Mouse (Mus musculus) liver, embryonic 15.5 days (tissue): Measurements from ENCODE around the gene Kpna4. TPM values are rescaled to one million over a fixed set of nuclear protein-coding genes. Genes with fewer than 3 reads are reported as not detected.

Experiments used
- ATAC-seq: fragments of 200-750 bp; cut with Nextera tagmentation; 2 replicates; pipeline ENCODE4 v1.8.0; 2017; ENCODE audit warnings: moderate number of reproducible peaks, mild to moderate bottlenecking, moderate library complexity; ENCODE audit not compliant: insufficient read depth
- H3K27ac ChIP-seq: fragments of 300-500 bp; sonication (generic); replicated peaks from 2 replicates; pipeline ENCODE4 v1.5.1; 2015; ENCODE audit warnings: mild to moderate bottlenecking, inconsistent platforms
- H3K27me3 ChIP-seq: fragments of 300-500 bp; sonication (generic); 2 replicates; pipeline ENCODE4 v1.6.1; 2015; ENCODE audit warnings: mild to moderate bottlenecking, inconsistent platforms
- H3K36me3 ChIP-seq: fragments of 300-500 bp; sonication (generic); replicated peaks from 2 replicates; pipeline ENCODE4 v1.6.1; 2015; ENCODE audit warnings: moderate library complexity, mild to moderate bottlenecking, inconsistent platforms
- H3K4me1 ChIP-seq: fragments of 300-500 bp; sonication (generic); replicated peaks from 2 replicates; pipeline ENCODE4 v1.6.1; 2015; ENCODE audit warnings: inconsistent platforms
- H3K4me2 ChIP-seq: fragments of 300-500 bp; sonication (generic); 2 replicates; pipeline ENCODE4 v1.6.1; 2015; ENCODE audit warnings: moderate library complexity, mild to moderate bottlenecking, inconsistent platforms
- H3K4me3 ChIP-seq: fragments of 300-500 bp; sonication (generic); replicated peaks from 2 replicates; pipeline ENCODE4 v1.5.1; 2015; ENCODE audit warnings: mild to moderate bottlenecking, inconsistent platforms
- H3K9ac ChIP-seq: fragments of 300-500 bp; sonication (generic); 2 replicates; pipeline ENCODE4 v1.6.1; 2015; ENCODE audit warnings: moderate library complexity, mild to moderate bottlenecking, inconsistent platforms
- H3K9me3 ChIP-seq: fragments of 300-500 bp; sonication (generic); replicated peaks from 2 replicates; pipeline ENCODE4 v1.6.1; 2016; ENCODE audit warnings: inconsistent platforms
- WGBS: fragments of 180-500 bp; shearing (Covaris S2); methylation state at CpG from one replicate; pipeline ENCODE4 v1.1.7; 2015; ENCODE audit warnings: mixed read lengths; ENCODE audit not compliant: insufficient replicate concordance; 5-methylcytosine and 5-hydroxymethylcytosine counted together
- polyA plus RNA-seq: library from polyadenylated mRNA; unstranded; fragments of >200 nt; fragmentation: Nextera tagmentation; extraction: Ambion mirVana; gene quantifications from 2 replicates; pipeline ENCODE4 v1.2.1, GENCODE M21; 2015

Kpna4 gene
- polyA plus RNA-seq, 1 experiment from 2014 or later, result 12.8 TPM

DNA sequence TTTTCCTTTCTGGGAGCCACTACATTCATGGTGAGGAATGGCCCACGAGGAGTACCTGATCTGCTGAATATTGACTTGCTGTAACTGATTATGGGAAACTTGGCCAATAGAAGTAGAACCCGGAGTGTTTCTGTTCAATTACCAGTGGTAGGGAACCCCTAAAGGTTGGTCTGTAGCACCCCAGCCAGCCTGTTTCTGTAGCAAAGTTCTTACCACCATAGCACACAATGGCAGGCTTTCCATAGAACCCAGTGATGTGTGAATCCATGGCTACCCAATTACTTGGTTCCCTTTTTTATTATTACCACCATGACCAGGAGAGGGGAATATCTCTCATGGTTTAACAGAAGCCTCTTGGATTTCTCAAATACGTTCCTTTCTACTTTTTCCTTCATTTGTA, 24.0 kb upstream of the Kpna4 start:
- no peak for ATAC-seq
- Histone ChIP-seq H3K27me3 (no peaks in the 10 kb centered on the region), H3K4me1 (no peaks in the 10 kb centered on the region), H3K4me3 (no peak overlapping the region), H3K9ac (no peak overlapping the region), H3K27ac (no peak overlapping the region), H3K4me2 (no peak overlapping the region), H3K9me3 (no peaks in the 10 kb centered on the region), H3K36me3 (no peaks in the 10 kb centered on the region)
- 70% methylated on average over 3 of the region's 3 CpGs for WGBS

DNA sequence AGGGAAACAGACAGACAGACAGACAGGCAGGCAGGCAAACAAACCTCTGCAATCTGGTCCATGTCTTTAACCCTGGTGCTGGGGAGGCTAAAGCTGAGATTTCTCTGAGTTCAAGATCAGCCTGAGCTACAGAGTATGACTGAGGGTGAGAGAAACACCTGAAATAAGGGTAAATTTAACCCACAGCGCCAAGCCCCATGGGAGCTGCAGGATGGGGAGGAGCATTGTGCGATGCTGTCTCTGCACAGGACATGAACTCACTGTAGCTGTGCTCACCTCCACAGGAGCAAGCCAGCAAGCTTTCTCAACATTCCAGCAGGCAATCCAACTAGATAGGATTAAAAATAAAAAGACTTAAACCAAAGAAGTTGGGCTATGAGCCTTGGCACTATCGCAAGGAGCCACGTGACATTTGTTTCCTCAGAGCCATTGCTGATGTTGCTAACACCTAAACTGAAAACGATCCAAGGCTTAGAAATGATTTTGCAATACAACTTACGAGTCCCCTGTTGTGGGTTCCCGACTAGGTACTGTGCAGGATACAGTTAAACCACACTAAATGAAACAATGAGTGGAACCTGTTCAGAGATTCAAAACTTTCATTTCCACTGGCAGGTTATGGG, 15.6 kb upstream of the Kpna4 start:
- no peak for ATAC-seq
- Histone ChIP-seq H3K9me3 (no peaks in the 10 kb centered on the region), H3K4me1 (no peaks in the 10 kb centered on the region), H3K4me2 (no peak overlapping the region), H3K9ac (no peak overlapping the region), H3K36me3 (no peaks in the 10 kb centered on the region), H3K4me3 (no peak overlapping the region), H3K27ac (no peak overlapping the region), H3K27me3 (no peaks in the 10 kb centered on the region)
- 59% methylated on average over 7 of the region's 7 CpGs for WGBS

GRCm38 (mm10) chr3:69140851-69141250, 13.9 kb upstream of the Kpna4 start:
- 60% methylated on average over 4 of the region's 4 CpGs for WGBS
- H3K4me1 ChIP-seq, result no peaks in the 10 kb centered on the region
- H3K9ac ChIP-seq, result no peak overlapping the region
- no peaks in the 10 kb centered on the region for H3K27me3 ChIP-seq
- no peak for ATAC-seq
- H3K4me3 ChIP-seq, result no peak overlapping the region
- no peak overlapping the region for H3K27ac ChIP-seq
- no peaks in the 10 kb centered on the region for H3K9me3 ChIP-seq
- no peaks in the 10 kb centered on the region for H3K36me3 ChIP-seq
- no peak overlapping the region for H3K4me2 ChIP-seq

GRCm38 (mm10) chr3:69136059-69136458, 9.1 kb upstream of the Kpna4 start:
- H3K9me3 ChIP-seq, result no peaks in the 10 kb centered on the region
- 78% methylated on average over 6 of the region's 6 CpGs for WGBS
- H3K4me2 ChIP-seq, result no peak overlapping the region
- no peaks in the 10 kb centered on the region for H3K27me3 ChIP-seq
- no peak overlapping the region for H3K27ac ChIP-seq
- H3K4me3 ChIP-seq, result no peak overlapping the region
- H3K9ac ChIP-seq, result no peak overlapping the region
- ATAC-seq, result no peak
- H3K4me1 ChIP-seq, result no peaks in the 10 kb centered on the region
- no peaks in the 10 kb centered on the region for H3K36me3 ChIP-seq

GRCm38 (mm10) chr3:69130973-69131372, 4.1 kb upstream of the Kpna4 start:
- no peak overlapping the region for H3K4me3 ChIP-seq
- H3K27ac ChIP-seq, result no peak overlapping the region
- H3K9ac ChIP-seq, result no peak overlapping the region
- no peaks in the 10 kb centered on the region for H3K9me3 ChIP-seq
- no peaks in the 10 kb centered on the region for H3K36me3 ChIP-seq
- peaks cover 10% of the 10 kb centered on the region for H3K4me1 ChIP-seq
- no peak overlapping the region for H3K4me2 ChIP-seq
- 77% methylated on average over 4 of the region's 4 CpGs for WGBS
- H3K27me3 ChIP-seq, result no peaks in the 10 kb centered on the region
- no peak for ATAC-seq

- Histone ChIP-seq H3K4me1 (peaks cover 26% of the 10 kb centered on the region), H3K4me2 (peak overlapping the region; percentile 91), H3K4me3 (peak overlapping the region; percentile 97), H3K27ac (peak overlapping the region; percentile 95), H3K9ac (peak overlapping the region; percentile 89), H3K36me3 (no peaks in the 10 kb centered on the region), H3K9me3 (no peaks in the 10 kb centered on the region), H3K27me3 (no peaks in the 10 kb centered on the region)
- no peak for ATAC-seq
- 6% methylated on average over 9 of the region's 9 CpGs for WGBS
Observed at GRCm38 (mm10) chr3:69127693-69128092, 780 bp upstream of the Kpna4 start.

DNA sequence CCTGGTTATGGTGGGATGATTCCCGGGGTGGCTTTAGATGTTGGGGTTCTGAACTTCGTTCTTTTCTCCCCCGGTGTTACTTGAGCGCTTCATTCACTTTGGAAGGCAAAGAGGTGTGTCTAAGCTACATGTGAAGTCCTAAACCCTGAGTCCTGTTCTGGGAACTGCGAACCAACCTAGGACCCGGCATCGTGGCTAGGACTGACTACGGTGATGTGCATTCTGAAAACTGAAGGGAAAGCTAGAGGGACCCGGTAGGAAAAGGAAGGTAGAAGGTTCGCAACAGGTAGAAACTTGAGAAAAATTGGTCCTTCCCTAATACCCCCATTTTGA, 399 bp upstream of the Kpna4 start:
- Histone ChIP-seq H3K4me3 (peak overlapping the region; percentile 97), H3K4me2 (peak overlapping the region; percentile 91), H3K9me3 (no peaks in the 10 kb centered on the region), H3K27me3 (no peaks in the 10 kb centered on the region), H3K9ac (peak overlapping the region; percentile 89), H3K36me3 (no peaks in the 10 kb centered on the region), H3K27ac (peak overlapping the region; percentile 95), H3K4me1 (peaks cover 26% of the 10 kb centered on the region)
- peak; percentile 37 for ATAC-seq
- under 1% methylated on average over 10 of the region's 10 CpGs for WGBS

- Histone ChIP-seq H3K9me3 (no peaks in the 10 kb centered on the region), H3K4me3 (peak overlapping the region; percentile 97), H3K4me1 (peaks cover 31% of the 10 kb centered on the region), H3K9ac (peak overlapping the region; percentile 89), H3K27me3 (no peaks in the 10 kb centered on the region), H3K36me3 (no peaks in the 10 kb centered on the region), H3K4me2 (peak overlapping the region; percentile 91), H3K27ac (peak overlapping the region; percentile 95)
- ATAC-seq, result no peak
- WGBS, result under 1% methylated on average over 35 of the region's 35 CpGs
Observed at GRCm38 (mm10) chr3:69125891-69126508, 913 bp downstream of the Kpna4 start.

DNA sequence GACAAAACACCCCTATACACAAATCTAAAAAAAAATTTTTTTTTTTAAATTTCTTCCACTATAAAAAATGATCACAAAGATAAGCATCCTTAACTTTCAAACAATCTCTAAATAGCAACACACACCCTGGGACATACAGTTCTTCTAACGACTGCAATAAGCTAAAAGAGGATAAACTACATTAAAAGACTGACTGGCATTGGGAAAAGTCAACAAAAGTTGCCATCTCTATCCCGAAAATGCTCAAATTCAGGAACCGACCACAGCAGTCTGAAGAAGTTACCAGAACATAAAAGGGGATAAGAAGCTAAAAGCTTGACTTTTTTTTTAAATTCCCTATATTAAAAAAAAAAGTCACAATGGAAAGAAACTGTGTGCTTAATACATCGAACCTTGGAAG, 1.5 kb downstream of the Kpna4 start:
- no peaks in the 10 kb centered on the region for H3K36me3 ChIP-seq
- ATAC-seq, result no peak
- H3K4me3 ChIP-seq, result peak overlapping the region; percentile 97
- 13% methylated on average over 4 of the region's 4 CpGs for WGBS
- H3K27ac ChIP-seq, result peak overlapping the region; percentile 95
- H3K27me3 ChIP-seq, result no peaks in the 10 kb centered on the region
- peak overlapping the region; percentile 89 for H3K9ac ChIP-seq
- no peaks in the 10 kb centered on the region for H3K9me3 ChIP-seq
- peaks cover 35% of the 10 kb centered on the region for H3K4me1 ChIP-seq
- H3K4me2 ChIP-seq, result peak overlapping the region; percentile 91

GRCm38 (mm10) chr3:69118827-69119226, 8.1 kb downstream of the Kpna4 start:
- Histone ChIP-seq H3K4me1 (peaks cover 49% of the 10 kb centered on the region), H3K4me3 (no peak overlapping the region), H3K4me2 (no peak overlapping the region), H3K36me3 (no peaks in the 10 kb centered on the region), H3K9me3 (no peaks in the 10 kb centered on the region), H3K27me3 (no peaks in the 10 kb centered on the region), H3K27ac (no peak overlapping the region), H3K9ac (no peak overlapping the region)
- WGBS, result 52% methylated on average over 3 of the region's 3 CpGs
- no peak for ATAC-seq

DNA sequence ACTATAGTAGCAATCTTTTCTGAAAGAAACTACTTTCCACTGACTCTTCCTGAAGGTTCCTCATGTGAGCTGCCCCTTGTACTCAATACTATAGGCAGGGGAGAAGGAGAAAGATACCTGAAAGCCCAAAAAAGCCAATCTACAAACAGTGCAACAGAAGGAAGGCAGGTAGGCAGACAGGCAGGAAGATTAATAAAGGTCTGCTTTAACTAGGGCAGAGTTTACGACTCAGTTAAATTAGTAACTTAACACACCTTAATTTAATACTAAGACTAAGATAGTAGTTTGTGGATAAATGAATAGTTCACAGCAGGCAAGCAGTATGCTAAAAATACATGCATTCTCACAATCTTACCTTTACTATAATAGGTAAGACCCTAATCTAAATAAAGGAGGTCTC, 12.2 kb downstream of the Kpna4 start:
- Histone ChIP-seq H3K27ac (no peak overlapping the region), H3K36me3 (0 out of 2 replicates have a peak, but pooled peaks cover 3% of the 10 kb centered on the region), H3K9me3 (no peaks in the 10 kb centered on the region), H3K4me2 (no peak overlapping the region), H3K27me3 (no peaks in the 10 kb centered on the region), H3K4me3 (no peak overlapping the region), H3K4me1 (peaks cover 32% of the 10 kb centered on the region), H3K9ac (no peak overlapping the region)
- no peak for ATAC-seq
- 88% methylated on average over 1 of the region's 1 CpGs for WGBS

DNA sequence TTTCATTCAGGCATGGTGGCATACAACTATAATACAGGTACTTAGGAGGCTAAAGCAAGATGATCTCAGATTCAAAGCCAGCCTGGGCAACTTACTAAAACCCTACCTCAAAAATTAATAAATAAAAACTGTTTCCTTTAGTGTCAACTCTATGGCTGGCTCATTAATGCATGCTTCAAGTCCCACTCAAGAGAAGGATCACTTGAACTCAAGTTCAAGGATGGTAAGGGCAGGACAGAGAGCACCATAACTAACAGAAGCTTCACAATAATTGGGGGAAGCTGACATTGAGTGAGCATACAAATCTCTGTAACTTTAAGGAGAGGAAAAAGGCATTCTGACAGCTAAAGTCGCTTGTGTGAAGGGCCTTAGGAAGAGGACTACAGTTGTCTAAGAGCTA, 13.0 kb downstream of the Kpna4 start:
- Histone ChIP-seq H3K4me3 (no peak overlapping the region), H3K9ac (no peak overlapping the region), H3K9me3 (no peaks in the 10 kb centered on the region), H3K27me3 (no peaks in the 10 kb centered on the region), H3K27ac (no peak overlapping the region), H3K36me3 (0 out of 2 replicates have a peak, but pooled peaks cover 3% of the 10 kb centered on the region), H3K4me1 (peaks cover 29% of the 10 kb centered on the region), H3K4me2 (no peak overlapping the region)
- 59% methylated on average over 1 of the region's 1 CpGs for WGBS
- no peak for ATAC-seq
